Mouse (Mus musculus) brown adipose tissue, adult 24 weeks (tissue): ENCODE data around the gene C1qa. TPM values are rescaled to one million over a fixed set of nuclear protein-coding genes. Genes with fewer than 3 reads are reported as not detected.

ENCODE experiments used
- H3K27ac ChIP-seq: fragments of 200-500 bp; replicated peaks from 2 replicates; pipeline ENCODE4 v1.5.1; 2012; ENCODE audit warnings: low read depth, mild to moderate bottlenecking, low read length
- H3K4me1 ChIP-seq: fragments of 200-500 bp; 2 replicates; pipeline ENCODE4 v1.6.1; 2012; ENCODE audit warnings: low read length, mixed read lengths; ENCODE audit not compliant: control insufficient read depth, insufficient read depth, insufficient read length
- H3K4me3 ChIP-seq: fragments of 200-500 bp; 2 replicates; pipeline ENCODE4 v1.5.1; 2012; ENCODE audit warnings: low read depth, mild to moderate bottlenecking, low read length, moderate library complexity; ENCODE audit not compliant: insufficient read depth
- polyA plus RNA-seq: library from polyadenylated mRNA; stranded (reverse); fragments of >200 nt; gene quantifications from 2 replicates; pipeline ENCODE4 v1.2.4, GENCODE M21; 2012; ENCODE audit not compliant: missing spikeins, insufficient read depth, insufficient read length

C1qa gene
- polyA plus RNA-seq, 1 experiment, result 75.2 TPM

GRCm38 (mm10) chr4:136916359-136917164 is 18.0 kb upstream of the C1qa start:
- no peak overlapping the region for H3K27ac ChIP-seq
- no peak overlapping the region for H3K4me3 ChIP-seq
- no peaks in the 10 kb centered on the region for H3K4me1 ChIP-seq

DNA sequence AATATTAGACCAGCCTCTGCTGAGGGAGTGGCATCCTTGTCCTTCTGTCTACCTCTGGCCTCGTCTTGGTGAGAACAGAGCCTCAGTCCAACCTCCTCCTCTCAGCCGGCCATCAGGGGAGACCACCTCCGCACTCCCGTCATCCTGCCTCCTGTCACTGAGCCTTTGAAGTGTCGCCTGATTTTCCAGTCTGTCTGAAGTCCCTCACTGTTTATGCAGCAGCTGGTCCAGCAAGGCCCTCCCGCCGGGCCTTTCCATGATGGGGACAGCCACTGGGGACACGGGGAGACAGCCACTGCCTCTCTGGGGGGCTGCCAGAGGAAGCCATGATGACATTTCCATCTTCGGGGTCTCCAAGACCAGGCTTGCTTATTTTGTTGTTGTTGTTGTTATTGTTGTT is 14.2 kb upstream of the C1qa start:
- Histone ChIP-seq H3K27ac (no peak overlapping the region), H3K4me1 (no peaks in the 10 kb centered on the region), H3K4me3 (no peak overlapping the region)

DNA sequence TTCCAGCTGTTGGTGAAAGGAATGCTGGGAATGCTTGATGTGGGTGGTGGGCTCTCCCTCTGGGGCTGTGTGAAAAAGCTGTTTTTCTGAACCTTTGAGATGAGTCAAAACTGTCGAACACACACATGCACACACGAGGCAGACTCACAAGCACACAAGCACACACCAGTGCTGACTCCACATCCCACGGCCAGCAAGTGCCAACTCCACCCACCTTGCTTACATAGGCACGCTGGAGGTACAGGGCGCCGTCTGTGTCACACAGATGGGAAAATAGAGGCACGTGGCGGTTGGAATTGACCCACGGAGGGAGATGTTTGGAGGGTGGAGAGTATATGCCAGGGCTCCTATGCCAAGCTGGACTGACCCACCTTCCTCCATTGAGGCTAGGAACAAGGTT is 13.2 kb upstream of the C1qa start:
- Histone ChIP-seq H3K4me1 (no peaks in the 10 kb centered on the region), H3K4me3 (no peak overlapping the region), H3K27ac (no peak overlapping the region)

GRCm38 (mm10) chr4:136911211-136911646 is 12.6 kb upstream of the C1qa start:
- H3K27ac ChIP-seq, result no peak overlapping the region
- H3K4me1 ChIP-seq, result no peaks in the 10 kb centered on the region

DNA sequence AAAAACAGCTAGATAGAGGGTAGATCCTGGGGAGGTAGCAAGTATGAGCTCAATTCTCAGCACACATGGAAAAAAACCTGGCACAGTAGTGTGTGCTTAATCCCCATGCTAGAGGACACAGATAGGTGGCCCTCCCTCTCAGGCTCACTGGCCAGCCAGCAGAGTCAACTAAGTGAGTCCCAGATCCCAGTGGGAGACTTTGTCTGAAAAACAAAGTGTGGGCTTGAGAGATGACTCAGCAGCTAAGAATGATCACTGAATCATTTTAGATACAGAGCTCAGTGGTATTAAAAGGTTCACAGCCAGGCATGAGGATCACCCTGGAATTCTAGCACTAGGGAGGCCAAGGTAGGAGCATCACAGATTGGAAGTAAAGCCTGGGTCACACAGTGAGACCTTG is 9.2 kb upstream of the C1qa start:
- Histone ChIP-seq H3K27ac (no peak overlapping the region), H3K4me1 (no peaks in the 10 kb centered on the region), H3K4me3 (no peak overlapping the region)

More at GRCm38 (mm10) chr4:136911211-136911646, 12.6 kb upstream of the C1qa start:
- no peak overlapping the region for H3K4me3 ChIP-seq

GRCm38 (mm10) chr4:136907033-136907432 is 8.4 kb upstream of the C1qa start:
- no peak overlapping the region for H3K27ac ChIP-seq
- H3K4me1 ChIP-seq, result no peaks in the 10 kb centered on the region
- H3K4me3 ChIP-seq, result no peak overlapping the region

DNA sequence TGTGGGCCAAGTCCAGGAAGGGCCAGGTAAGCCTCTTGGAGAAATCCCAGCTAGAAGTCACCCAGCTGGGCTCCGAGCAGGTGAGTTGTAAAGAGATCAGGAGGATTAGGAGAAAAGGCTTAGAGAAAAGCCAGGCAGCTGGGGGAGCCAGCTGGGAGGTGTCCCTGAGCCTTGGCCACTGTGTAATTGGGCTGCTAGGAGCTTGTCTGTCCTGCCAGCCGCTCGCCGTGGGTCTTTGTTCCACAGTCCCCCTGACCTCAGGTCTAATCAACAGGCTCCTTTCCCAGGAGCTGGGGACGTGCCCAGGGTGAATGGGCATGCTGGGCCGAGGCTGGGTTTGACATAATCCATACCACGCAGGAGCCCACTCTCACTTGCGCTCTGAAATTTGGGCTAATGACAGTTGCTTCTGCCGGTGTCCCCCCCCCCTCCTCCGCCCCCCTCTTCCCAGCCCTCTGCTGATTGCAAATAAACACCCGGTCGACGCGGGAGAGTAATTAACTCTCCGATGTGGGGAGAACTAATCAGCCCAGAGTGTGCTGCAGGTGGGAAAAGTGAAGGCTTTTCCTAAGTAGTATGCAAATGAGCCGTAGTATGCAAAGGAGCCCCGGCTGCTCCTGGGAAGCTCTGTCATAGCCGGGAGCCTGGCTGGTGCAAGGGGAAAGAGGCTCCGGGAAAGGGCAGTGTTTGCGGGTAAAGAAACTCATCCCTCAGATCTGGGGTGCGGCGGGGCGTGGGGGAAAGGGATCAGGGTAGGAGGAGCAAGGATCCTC is 6.3 kb upstream of the C1qa start:
- Histone ChIP-seq H3K27ac (no peak overlapping the region), H3K4me1 (no peaks in the 10 kb centered on the region), H3K4me3 (no peak overlapping the region)

GRCm38 (mm10) chr4:136899154-136899553 is 551 bp upstream of the C1qa start:
- H3K27ac ChIP-seq, result peak overlapping the region; percentile 51; the same call in 1 of the 2 replicates
- H3K4me3 ChIP-seq, result no peak overlapping the region
- H3K4me1 ChIP-seq, result no peaks in the 10 kb centered on the region

- Histone ChIP-seq H3K27ac (peak overlapping the region; percentile 91), H3K4me1 (no peaks in the 10 kb centered on the region), H3K4me3 (peak overlapping the region; percentile 55)
These were observed 462 bp downstream of the C1qa start for GRCm38 (mm10) chr4:136898084-136898598.

DNA sequence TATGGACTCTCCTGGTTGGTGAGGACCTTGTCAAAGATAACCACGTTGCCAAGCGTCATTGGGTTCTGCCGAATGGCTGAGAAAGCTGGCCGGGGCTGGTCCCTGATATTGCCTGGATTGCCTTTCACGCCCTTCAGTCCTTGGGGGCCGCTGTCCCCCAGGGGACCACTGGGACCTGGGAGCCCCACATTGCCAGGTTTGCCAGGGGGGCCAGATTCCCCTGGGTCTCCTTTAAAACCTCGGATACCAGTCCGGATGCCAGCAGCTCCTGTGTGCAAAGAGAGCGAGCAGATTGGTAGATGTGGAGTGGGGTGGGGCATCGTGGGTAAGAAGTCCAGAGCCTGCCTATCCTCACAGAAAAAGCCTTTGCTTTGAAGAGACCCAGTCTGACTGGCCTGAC is 2.1 kb downstream of the C1qa start:
- H3K4me1 ChIP-seq, result no peaks in the 10 kb centered on the region
- H3K27ac ChIP-seq, result peak overlapping the region; percentile 91
- peak overlapping the region; percentile 55 for H3K4me3 ChIP-seq

DNA sequence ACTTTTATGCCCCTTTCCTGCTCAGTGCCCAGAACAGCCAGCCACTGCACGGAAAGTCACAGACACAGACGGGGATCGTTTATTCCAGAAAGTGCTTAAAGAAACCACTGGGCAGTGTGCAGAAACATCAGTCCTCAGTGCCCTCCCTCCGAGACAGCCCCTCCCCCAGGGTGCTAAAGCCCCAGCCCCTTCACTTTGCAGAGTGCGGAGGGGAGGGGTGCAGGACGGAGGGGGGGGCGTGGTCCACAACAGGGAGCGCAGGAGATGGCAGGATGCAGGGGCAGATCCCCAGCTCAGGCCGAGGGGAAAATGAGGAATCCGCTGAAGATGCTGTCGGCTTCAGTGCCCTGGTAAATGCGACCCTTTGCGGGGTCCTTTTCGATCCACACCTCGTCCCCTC is 2.7 kb downstream of the C1qa start:
- H3K4me3 ChIP-seq, result peak overlapping the region; percentile 55; the same call in 1 of the 2 replicates
- H3K4me1 ChIP-seq, result no peaks in the 10 kb centered on the region
- peak overlapping the region; percentile 91; the same call in 1 of the 2 replicates for H3K27ac ChIP-seq

- H3K27ac ChIP-seq, result peak overlapping the region; percentile 45
- no peak overlapping the region for H3K4me3 ChIP-seq
- H3K4me1 ChIP-seq, result no peaks in the 10 kb centered on the region
These were observed 3.8 kb downstream of the C1qa start for GRCm38 (mm10) chr4:136894821-136895220.

GRCm38 (mm10) chr4:136893691-136894543 is 4.7 kb downstream of the C1qa start:
- H3K4me3 ChIP-seq, result no peak overlapping the region
- H3K27ac ChIP-seq, result peak overlapping the region; percentile 86
- no peaks in the 10 kb centered on the region for H3K4me1 ChIP-seq

DNA sequence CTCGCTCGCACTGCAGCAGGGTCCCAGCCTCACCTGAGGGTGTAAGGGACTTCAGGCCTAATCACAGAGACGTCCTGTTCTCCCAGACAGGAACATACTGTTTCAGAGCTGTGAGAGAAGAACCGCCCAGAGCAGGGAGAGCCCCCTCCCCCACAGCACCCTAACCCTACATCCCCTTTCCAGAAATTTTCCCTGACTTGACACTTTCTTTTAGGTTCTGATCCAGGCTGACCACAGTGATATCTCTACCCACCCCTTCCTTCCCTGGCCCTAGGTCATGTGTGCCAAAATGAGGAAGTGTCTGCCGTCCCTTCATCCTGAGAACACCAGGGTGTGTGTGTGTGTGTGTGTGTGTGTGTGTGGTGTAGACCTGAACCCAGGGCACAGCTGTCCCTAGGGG is 5.8 kb downstream of the C1qa start, which contains the start of gene C1qc:
Gene C1qc (minus strand): TSS at position 255 of the 400 bp plus-strand sequence.
- peak within 1 kb of the TSS; percentile 53 for H3K4me3 ChIP-seq
- H3K27ac ChIP-seq, result peak within 1 kb of the TSS; percentile 86
- no peaks in the 10 kb centered on the region for H3K4me1 ChIP-seq
